Mouse (Mus musculus) erythroblast, adult 5-6 weeks (primary cell): Measurements from ENCODE around the gene Crybg1. TPM values are rescaled to one million over a fixed set of nuclear protein-coding genes. Genes with fewer than 3 reads are reported as not detected.

Experiments
- ATAC-seq: replicated peaks from 2 replicates; pipeline ENCODE4 v1.8.0; 2016; ENCODE audit warnings: moderate number of reproducible peaks, mild to moderate bottlenecking, moderate TSS enrichment, inconsistent platforms; ENCODE audit not compliant: poor library complexity, low FRiP score, severe bottlenecking
- total RNA-seq, 2 experiments: library from RNA; stranded (forward) in 1 of 2; stranded (reverse) in 1 of 2; fragments of 150-400 nt in 1 of 2; fragments of 200-764, 138-1000 nt in 1 of 2; gene quantifications; 2 replicates each; pipeline versions ENCODE4 v1.2.3 to v1.2.4; 2015 to 2017; ENCODE audit warnings: low replicate concordance in 2 of 2

Crybg1 gene
- total RNA-seq, 2 experiments from 2014 or later, result 0.58 to 1.5 TPM

- ATAC-seq, result no peak
These were observed 133.0 kb downstream of the Crybg1 start for GRCm38 (mm10) chr10:44015631-44016030.

- ATAC-seq, result no peak
These were observed 134.8 kb downstream of the Crybg1 start for GRCm38 (mm10) chr10:44013885-44014284.

GRCm38 (mm10) chr10:44011408-44011807 lies 137.2 kb downstream of the Crybg1 start:
- ATAC-seq, result no peak

- no peak for ATAC-seq
These were observed 139.8 kb downstream of the Crybg1 start for GRCm38 (mm10) chr10:44008808-44009207.

GRCm38 (mm10) chr10:44006815-44007214 lies 141.8 kb downstream of the Crybg1 start:
- ATAC-seq, result no peak

GRCm38 (mm10) chr10:44005677-44006641 lies 142.7 kb downstream of the Crybg1 start:
- no peak for ATAC-seq

GRCm38 (mm10) chr10:44004221-44004751 lies 144.4 kb downstream of the Crybg1 start:
- ATAC-seq, result no peak

GRCm38 (mm10) chr10:44003551-44004151 lies 145.0 kb downstream of the Crybg1 start:
- no peak for ATAC-seq

GRCm38 (mm10) chr10:44002995-44003524 lies 145.6 kb downstream of the Crybg1 start:
- ATAC-seq, result no peak

- no peak for ATAC-seq
These were observed 146.4 kb downstream of the Crybg1 start for GRCm38 (mm10) chr10:44002004-44002940.

- no peak for ATAC-seq
These were observed 148.3 kb downstream of the Crybg1 start for GRCm38 (mm10) chr10:44000156-44000865.

- ATAC-seq, result no peak
These were observed 150.1 kb downstream of the Crybg1 start for GRCm38 (mm10) chr10:43998503-43999082.

- no peak for ATAC-seq
These were observed 150.6 kb downstream of the Crybg1 start for GRCm38 (mm10) chr10:43998023-43998422.

GRCm38 (mm10) chr10:43997276-43997675 lies 151.4 kb downstream of the Crybg1 start:
- ATAC-seq, result no peak

GRCm38 (mm10) chr10:43995858-43996650 lies 152.6 kb downstream of the Crybg1 start:
- ATAC-seq, result no peak

- ATAC-seq, result no peak
These were observed 155.5 kb downstream of the Crybg1 start for GRCm38 (mm10) chr10:43993198-43993597.

GRCm38 (mm10) chr10:43992506-43992905 lies 156.1 kb downstream of the Crybg1 start:
- ATAC-seq, result no peak

- no peak for ATAC-seq
These were observed 157.4 kb downstream of the Crybg1 start for GRCm38 (mm10) chr10:43991268-43991667.
